Mouse (Mus musculus): Measurements from ENCODE around the gene Idh3a.

DNA sequence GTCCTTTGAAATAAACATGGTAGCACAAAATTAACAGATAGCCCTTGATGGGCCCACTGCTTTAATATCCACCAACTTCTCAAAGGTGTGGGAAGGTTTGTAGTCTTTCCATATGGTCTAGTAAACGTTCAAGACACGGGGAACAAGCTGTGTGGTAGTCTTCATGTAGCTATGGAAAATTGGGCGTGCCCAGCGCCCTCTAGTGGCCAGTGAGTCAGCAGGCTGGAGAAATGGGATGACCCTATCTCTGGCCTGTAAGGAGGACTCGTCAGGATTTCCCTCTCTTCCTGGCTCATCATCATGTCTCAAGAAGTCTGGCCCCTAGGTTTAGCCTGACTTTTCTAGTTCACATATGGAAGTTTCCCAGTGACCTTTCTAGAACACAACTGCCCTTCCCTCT is 38.6 kb upstream of the Idh3a start:
- no peak for TF ChIP-seq POLR2A (IDR thresholded peaks at IDR 0.05; ENCODE audit: extremely low read depth, insufficient read depth, low read length)
- peak; percentile 76 for TF ChIP-seq CTCF (IDR thresholded peaks at IDR 0.05; ENCODE audit: extremely low read depth, insufficient read depth, low read length)

Measured in cortical plate, adult 2 months (tissue).